Mouse (Mus musculus) layer of hippocampus, postnatal 14 days (tissue): ENCODE data around the gene Hacd3. TPM values are rescaled to one million over a fixed set of nuclear protein-coding genes. Genes with fewer than 3 reads are reported as not detected.

Experiments
- DNase-seq, 2 experiments: peaks; one replicate each; pipeline ENCODE4 v3.0.0; 2021 to 2022; ENCODE audit warnings: low spot score in 2 of 2, mixed read lengths in 1 of 2
- microRNA-seq, 2 experiments: library from miRNA; unstranded; fragments of <30 nt; microRNA quantifications; one replicate each; pipeline ENCODE4 v1.2.0; 2021
- total RNA-seq, 2 experiments: library from RNA; stranded (reverse); gene quantifications; 2 replicates each; pipeline ENCODE4 v1.2.3; 2021

Hacd3 gene
- total RNA-seq, 2 experiments from 2014 or later, result 161 to 165 TPM

DNA sequence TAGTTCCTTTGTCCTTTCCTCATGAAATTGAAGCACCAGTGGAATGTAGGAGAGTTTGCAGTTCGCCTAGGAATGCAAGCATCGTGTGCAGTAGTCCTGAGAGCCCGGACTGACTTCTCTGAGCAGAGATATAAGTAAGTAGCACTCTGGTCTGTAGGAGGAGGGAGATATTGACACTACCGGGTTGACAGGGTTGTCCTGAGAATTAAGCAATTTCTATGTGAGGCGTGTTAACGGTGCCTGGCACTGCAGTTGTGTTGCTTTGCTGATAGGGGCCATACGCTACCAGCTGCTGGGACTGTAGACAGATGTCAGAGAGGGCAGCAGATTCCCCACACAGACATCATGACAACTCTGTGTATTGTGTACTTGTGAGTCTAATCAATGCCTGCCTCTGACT is 68.3 kb downstream of the Hacd3 start:
- DNase-seq, result no peak

DNA sequence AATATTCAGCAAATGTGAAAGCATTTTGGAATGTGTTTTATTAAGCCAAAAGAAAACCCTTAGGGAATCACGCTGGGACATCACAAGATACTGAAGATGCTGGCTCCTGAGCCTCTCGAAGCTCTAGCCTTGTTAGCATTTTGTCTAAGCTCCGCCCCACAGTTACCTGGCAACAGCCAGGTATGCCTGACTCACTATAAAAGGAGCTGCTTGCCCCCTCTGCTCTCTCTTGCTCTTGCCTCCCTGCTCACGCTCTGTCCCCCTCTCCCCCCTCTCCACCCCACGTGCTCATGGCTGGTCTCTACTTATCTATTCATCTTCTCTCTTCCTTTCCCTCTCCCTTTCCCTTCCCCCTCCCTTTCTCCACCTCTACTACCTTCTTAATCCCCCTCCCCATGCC is 69.4 kb downstream of the Hacd3 start:
- no peak for DNase-seq

GRCm38 (mm10) chr9:64951161-64951657 is 70.3 kb downstream of the Hacd3 start, which contains the start of gene Slc24a1:
Gene Slc24a1, minus strand, starts transcription at chr9:64951607.
- no peak for DNase-seq

DNA sequence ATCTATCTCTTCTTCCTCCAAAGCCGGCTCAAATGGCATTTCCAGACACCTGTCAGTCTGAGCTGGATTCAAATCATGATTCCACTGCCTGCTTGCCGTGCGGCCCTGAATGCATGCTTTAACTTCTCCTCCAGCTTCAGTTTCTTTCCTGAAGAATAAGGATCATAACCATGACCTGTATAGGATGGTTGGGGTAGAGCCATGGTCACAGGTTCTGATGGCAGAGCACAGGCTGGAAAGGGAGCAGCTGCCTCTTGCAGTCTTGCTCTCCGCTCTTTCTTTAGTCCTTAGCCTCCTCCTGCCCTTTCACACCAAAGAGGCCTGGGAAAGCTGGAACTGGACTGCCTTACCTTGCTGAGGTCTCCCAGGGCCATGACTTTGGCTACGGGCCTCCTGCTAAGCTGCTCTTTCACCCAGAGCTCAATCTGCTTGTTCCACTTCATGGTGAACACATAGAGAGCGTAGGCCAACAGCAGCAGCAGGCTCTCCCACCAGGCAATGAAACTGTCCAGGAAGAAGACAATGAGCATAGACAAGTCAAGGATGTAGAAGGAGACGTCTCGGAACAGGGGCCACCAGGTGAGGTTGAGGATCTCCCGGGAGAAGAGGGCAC is 73.9 kb downstream of the Hacd3 start:
- no peak for DNase-seq

DNA sequence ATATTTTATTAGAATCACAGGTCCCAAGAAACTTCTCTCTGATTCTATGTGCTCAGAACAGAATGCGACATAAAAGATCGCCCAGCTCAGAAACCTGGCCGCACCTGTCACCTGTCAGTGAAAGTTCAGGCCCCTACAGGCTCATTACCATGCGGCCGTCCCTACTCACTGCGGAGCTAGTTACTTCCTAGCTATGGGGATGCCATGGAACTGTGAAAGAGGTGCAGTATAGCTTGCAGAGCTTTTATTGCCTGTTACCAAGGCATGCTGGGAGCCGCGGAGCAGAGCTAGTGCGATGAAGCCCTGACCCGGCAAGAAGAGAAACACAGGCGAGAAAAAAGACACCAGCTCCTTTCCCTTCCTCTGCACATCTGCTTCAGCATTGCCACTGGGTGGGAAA is 77.5 kb downstream of the Hacd3 start:
- DNase-seq, result no peak

- no peak for DNase-seq
Measured at GRCm38 (mm10) chr9:64941650-64942049, 79.8 kb downstream of the Hacd3 start.

DNA sequence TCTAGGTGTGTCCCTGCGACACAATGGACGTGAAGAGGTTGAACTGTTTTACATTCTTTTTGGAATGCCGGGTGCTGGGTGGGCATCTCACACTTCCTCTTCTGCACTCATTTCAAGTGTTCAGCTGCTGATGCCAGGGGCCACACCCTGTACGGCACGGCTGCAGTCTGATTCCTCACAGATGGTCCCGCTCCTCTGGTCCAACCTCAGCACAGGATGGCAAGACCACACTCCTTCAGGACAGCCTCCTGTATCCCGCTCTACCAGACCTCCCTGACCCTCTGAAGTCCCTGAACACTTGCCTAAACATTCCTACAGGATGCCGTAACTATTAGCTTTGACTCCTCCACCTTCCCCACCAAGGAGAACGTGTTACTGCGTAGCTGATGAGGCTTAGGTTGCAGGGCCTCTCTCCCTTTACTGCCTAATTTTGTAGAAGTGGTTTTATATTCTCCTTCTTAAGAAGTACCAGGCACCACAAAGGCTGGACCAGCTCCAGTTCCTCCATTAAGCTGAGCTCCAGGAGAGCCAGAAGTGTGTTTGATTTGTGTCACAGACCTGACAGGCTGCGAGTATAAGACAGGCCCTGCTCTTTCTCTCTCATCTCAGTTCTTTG is 80.7 kb downstream of the Hacd3 start:
- DNase-seq, result no peak

- no peak for DNase-seq
Measured at GRCm38 (mm10) chr9:64939790-64940189, 81.7 kb downstream of the Hacd3 start.

DNA sequence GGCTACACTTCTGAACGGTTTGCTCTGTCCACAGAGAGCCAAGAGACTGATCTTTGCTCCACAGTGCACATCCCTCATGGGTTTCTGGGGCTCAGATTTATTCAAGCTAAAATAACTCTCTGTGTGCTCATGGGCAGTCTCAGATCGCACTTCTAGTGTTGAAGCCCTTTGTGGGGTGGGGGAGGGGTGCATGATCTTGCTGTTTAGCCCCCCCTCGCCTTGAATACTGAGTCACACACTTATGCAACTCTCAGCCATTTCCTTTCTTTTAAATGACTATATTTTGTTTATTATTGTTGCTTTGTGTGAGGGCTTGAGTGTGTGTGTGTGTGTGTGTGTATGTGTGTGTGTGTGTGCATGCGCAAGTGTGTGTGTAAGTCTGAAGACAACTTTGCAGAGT is 82.2 kb downstream of the Hacd3 start:
- no peak for DNase-seq

DNA sequence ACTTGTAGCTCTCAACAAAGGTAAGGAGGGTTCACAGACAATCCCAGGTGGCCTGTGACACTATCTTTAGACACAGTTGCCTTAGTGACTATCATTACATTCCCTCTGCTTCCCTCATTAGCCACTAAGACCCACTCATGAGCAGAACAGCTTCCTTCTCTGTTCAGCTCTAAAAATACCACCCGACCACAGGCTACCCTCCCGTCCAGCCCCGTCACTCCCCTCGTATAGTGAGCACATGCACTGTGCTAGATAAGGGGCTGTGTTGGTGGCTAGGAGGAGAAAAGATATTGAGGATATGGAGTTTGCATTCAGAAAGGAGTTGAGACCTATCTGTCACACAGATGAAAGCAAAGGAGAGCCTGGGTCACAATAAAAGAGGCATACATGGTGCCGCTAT is 83.0 kb downstream of the Hacd3 start:
- no peak for DNase-seq

DNA sequence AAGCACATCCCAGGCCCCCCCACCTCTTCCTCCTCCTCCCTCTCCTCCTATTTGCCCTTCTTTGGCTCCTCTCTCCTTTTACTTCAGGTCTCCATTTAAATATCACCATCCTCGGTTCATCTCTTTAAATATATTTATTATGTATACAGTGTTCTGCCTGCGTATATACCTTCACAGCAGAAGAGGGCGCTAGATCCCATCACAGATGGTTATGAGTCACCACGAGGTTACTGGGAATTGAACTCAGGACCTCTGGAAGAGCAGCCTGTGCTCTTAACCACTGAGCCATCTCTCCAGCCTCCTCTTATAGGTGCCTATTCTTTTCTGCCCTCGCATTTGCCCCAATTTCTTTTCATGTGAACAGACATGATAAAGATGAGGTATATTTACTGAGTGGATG is 84.0 kb downstream of the Hacd3 start:
- DNase-seq, result no peak

Small RNA genes lying within 50 kb of the gene (microRNA-seq; reads per million reads assigned to microRNA genes)
- 0 reads per million in 2 experiments for gene Gm25640

Other genes with a start within 250 kb of the Hacd3 start
- gene Dennd4a, start 210.4 kb downstream of the Hacd3 start, total RNA-seq, result 10 to 100 TPM; 48.7 to 52.2 TPM
- under 1 TPM; 0.12 to 0.28 TPM for gene Slc24a1, start 70.1 kb downstream of the Hacd3 start, total RNA-seq
- gene Ints14, start 60.8 kb downstream of the Hacd3 start, total RNA-seq, result 10 to 100 TPM; 22.4 to 25.0 TPM
- 100 to 1,000 TPM; 136 to 151 TPM for gene Dpp8, start 10.7 kb upstream of the Hacd3 start, total RNA-seq
- 10 to 100 TPM; 26.1 to 30.4 TPM for gene Igdcc4, start 79.8 kb upstream of the Hacd3 start, total RNA-seq
- 1 to 10 TPM; 5.3 to 6.1 TPM for gene Igdcc3, start 119.5 kb upstream of the Hacd3 start, total RNA-seq
- gene Parp16, start 173.7 kb upstream of the Hacd3 start, total RNA-seq, result 1 to 10 TPM; 4.1 TPM
- under 1 TPM; 0.07 to 0.14 TPM for gene Cilp, start 243.5 kb upstream of the Hacd3 start, total RNA-seq